Mouse (Mus musculus): ENCODE measurements around the gene Sec14l2.

DNA sequence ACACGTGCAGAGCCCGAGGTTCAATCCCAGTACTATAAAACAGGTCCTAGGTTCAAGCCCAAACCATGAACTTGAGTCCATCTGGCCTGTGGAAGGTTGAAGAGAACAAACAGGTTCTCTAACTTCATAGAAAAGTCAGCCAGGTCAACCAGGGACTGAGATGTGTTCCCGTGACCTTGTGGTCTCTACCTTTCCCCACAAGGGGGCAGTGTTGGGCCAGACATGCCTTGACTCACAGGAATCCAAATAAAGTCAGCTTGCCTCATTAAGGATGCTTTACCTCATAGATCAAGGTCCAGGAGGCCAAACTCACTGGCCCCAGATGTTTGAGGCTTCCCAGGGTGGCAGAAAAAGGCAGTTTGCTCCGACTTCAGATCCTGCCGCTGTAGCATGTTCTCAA lies 69.6 kb downstream of the Sec14l2 start:
- TF ChIP-seq EP300 (IDR thresholded peaks at IDR 0.05; ENCODE audit: low read depth) (no peak), CTCF (IDR thresholded peaks at IDR 0.05; ENCODE audit: low read depth) (peak; percentile 92)
